Mouse (Mus musculus) spleen, adult 18-20 months (tissue): Measurements from ENCODE around the gene Vamp4.

Source experiments
- DNase-seq, 2 experiments: peaks; one replicate each; pipeline ENCODE4 v3.0.0; 2022; ENCODE audit warnings: mixed read lengths in 2 of 2

Vamp4 gene

GRCm38 (mm10) chr1:162570260-162570748 is at the start of gene Vamp4:
Gene Vamp4, plus strand, starts transcription at chr1:162570515.
- DNase-seq = peak; percentile 86 to 92

DNA sequence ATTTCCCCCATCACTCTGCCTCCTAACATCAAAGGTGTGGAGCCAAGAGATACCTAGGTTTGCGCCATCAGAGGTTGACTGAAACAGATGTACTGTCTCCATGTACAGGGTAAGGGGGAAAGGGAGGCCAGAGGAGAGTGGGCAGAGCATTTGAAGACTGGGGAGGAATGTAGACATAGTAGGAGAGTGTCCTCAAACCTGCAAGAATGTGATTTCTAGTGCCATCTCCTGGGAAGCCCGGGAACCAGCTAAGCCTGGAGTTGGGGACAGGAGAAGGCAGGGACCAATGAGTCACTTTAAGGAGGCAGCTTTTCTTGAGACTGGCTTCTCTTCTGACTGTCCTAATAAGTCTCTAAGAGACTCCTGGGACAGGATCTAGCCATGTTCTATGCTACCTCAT is 40.7 kb upstream of the Vamp4 start:
- no peak for DNase-seq

DNA sequence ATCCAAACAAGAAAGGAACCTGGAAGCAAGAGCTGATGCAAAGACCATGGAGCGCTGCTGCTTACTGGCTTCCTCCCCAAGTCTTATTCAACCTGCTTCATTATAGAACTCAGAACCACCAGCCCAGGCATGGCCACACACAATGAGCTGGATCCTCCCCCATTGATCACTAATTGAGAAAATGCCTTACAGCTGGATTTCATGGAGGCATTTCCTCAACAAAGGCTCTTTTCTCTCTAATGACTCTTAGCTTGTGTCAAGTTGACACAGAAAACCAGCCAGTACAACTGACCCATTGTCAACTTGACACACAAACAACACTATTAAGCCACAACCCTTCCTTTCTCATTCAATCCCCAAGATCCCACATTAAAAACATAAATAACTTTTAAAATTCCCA is 39.6 kb upstream of the Vamp4 start:
- no peak for DNase-seq

DNA sequence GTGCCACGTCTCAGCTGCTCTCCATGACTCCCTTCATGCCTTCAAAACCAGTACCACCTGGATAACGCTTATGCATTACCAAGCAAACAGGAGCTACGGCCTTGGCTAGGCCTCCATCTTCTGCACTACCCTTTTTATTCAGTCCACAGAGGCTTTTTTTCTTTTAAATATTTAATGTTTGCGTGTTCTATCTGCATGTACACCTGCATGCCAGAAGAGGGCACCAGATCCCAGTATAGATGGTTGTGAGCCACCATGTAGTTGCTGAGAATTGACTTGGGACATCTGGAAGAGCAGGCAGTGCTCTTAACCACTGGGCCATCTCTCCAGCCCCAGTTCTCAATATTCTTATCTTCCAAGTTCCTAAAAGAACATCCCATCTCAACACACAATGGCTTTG is 38.7 kb upstream of the Vamp4 start:
- no peak for DNase-seq

- no peak for DNase-seq
These were observed 38.0 kb upstream of the Vamp4 start for GRCm38 (mm10) chr1:162532330-162532729.

- DNase-seq = no peak
These were observed 36.4 kb upstream of the Vamp4 start for GRCm38 (mm10) chr1:162533766-162534560.

GRCm38 (mm10) chr1:162543231-162543630 is 27.1 kb upstream of the Vamp4 start:
- no peak for DNase-seq

GRCm38 (mm10) chr1:162547607-162548006 is 22.7 kb upstream of the Vamp4 start:
- DNase-seq = no peak

- DNase-seq = peak; percentile 74 to 76
These were observed 22.0 kb upstream of the Vamp4 start, which contains the start of gene Mettl13 for GRCm38 (mm10) chr1:162548016-162548916. Gene Mettl13, minus strand, starts transcription at chr1:162548551.

- DNase-seq = no peak
These were observed 21.2 kb upstream of the Vamp4 start for GRCm38 (mm10) chr1:162548917-162549613.

GRCm38 (mm10) chr1:162549615-162550283 is 20.6 kb upstream of the Vamp4 start:
- no peak for DNase-seq

GRCm38 (mm10) chr1:162552956-162553355 is 17.4 kb upstream of the Vamp4 start:
- no peak for DNase-seq

- DNase-seq = no peak
These were observed 16.1 kb upstream of the Vamp4 start for GRCm38 (mm10) chr1:162554193-162554592.

DNA sequence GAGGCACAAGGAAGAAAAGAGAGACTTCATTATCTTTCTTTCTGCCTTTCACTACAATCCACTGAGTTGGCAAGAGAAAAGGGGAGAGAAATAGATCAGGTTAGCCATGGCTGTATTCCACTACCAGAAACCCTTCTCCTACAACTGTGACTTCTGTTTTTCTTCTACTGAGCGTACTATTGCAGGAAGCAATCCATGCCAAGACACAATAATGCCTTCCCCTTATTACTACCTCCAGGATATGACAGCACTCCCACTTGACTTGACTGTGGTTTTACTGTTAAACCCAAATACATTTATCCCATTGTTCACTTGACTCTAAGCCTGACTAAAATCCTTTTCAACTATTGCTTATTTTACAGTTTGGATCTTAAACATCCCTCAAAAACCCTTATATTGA is 7.1 kb upstream of the Vamp4 start:
- DNase-seq = no peak

DNA sequence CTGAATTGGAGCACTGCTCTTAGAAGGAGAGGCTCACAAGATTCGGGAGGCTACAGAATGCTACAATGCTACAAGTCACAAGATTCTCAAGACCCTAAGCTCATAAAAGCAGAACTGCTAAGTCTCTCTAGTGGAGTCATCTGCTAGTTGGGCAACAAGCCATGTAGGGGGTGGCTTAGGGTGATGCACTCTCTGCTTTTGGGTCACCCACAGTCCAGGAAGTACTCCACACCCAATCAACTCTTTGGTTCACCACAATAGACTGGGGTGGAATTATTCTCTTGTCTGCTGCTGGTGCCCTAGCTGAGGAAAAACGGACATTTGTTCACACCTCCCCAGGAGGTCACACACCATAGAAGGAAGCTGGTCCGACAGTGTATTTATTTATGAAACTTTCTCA is 5.3 kb upstream of the Vamp4 start:
- DNase-seq = no peak

DNA sequence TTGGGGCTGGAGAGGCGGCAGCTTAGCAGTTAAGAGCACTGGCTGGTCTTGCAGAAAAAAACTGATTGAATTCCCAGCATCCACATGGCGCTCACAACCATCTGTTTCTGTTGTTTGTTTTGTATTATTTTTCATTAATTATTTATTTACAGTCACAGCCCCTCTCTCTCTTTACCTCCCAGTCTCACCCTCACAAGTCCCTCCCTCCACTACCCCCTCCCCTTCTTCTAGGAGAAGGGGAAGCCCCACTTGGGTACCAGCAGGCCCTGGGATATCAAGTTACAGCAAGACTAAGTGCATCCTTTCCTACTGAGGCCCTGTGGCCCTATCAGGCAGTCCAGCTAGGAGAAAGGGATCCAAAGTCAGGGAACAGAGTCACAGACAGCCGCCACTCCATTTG is 3.0 kb upstream of the Vamp4 start:
- no peak for DNase-seq

- DNase-seq = peak in 1 of 2 experiments; percentile 25
These were observed 751 bp downstream of the Vamp4 start for GRCm38 (mm10) chr1:162570931-162571601.

DNA sequence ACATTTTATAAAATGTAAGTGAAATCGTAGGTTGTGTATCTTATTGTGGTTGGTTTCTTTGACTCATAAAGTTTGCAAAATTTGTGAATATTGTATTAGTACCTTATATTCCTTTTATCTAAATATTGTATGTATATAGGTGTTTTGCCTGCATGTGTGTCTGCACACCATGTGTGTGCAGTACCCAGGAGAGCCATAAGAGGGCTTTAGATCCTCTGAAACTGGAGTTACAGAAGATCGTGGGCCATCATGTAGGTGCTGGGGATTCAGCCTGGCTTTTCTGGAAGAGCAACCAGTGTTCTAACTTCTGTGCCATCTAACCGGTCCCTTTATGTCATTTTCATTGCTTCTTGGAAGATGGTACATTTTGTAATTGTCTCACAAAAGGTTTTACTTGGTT is 4.8 kb downstream of the Vamp4 start:
- no peak for DNase-seq

DNA sequence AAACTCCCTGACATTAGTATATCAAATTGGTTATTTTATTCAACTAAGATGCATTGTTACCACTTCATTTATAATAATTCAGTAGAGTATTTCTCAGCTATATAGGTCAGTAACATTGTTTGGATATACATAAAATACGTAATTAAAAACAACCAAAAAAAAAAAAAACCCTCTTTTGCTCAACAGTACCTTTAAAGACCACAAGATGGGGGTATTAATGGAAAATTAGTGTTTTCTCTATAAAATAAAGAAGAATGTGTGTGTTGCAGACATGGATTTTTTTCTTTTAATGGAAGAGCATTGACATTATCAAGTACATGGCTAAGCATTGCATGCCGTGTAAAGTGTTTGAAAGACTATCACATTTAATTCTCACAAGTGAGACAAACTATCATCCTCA is 12.6 kb downstream of the Vamp4 start:
- no peak for DNase-seq

GRCm38 (mm10) chr1:162586282-162586681 is 16.0 kb downstream of the Vamp4 start:
- DNase-seq = no peak

DNA sequence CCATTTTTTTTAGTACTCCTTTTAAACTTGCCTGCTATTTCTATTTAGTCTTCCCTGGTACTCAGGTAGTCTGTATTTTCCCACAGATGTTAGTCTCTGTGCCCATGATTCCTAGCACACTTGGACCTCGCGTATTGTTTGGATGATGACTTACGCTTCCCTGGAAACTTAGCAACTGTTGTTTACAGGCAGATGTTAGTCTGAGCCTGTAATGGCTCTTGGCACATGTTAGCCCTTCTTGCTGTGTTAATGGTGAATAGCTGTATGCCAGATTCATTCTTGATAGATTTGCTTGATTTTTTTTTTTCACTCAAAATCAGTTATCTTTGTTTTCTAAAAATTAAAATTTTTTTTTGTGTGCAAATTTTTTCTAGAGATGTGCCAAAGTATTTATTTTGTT is 18.3 kb downstream of the Vamp4 start:
- no peak for DNase-seq

DNA sequence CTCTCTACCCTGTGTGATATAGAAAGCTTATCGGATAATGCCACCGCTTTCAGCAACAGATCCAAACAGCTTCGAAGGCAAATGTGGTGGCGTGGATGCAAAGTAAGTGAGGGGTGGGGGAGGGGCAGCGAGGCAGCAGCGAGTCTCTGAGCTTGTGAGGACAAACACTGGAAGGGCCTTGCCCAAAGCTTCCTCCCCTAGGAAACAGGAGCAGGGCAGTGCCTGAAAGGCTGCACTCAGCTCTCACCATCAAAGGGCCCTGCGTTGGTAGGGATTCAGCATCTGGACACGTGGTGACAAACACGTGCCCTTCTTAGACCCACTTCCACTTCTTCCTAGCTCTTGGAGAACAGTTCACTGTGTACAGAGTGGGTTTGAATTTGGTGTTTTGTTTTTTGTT is 19.1 kb downstream of the Vamp4 start:
- no peak for DNase-seq
